23 mouse cellular contexts compared by ENCODE assay signal in the genomic region with DNA sequence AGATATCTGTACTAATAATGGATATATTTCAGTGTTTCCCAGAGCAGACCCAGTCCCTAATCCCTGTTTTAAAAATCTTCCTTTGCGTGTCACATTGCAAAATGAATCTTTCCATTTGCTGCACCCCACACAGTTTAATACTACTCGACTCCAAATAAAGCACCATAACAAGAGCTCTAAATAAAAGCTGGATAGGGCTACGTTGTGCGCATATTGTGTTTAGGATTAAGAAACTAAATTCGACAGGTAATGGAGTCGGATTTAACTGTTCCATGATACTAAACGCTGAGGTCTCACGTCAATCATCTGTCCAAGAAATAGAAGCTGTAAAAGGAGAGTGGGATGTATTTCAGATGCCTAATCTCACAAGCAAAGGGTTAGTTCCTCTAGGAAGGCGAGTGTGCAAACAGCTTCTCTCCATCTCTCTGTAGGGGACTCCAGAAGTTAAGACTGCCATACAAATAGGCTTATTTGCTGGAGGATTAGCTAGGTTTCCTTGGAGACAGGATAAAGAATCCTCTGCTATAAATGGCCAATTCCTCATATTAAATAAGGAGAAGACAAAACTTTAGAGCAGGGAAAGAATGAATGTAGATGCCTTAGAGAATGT.
DNase-seq lines count a peak whose midpoint lies in the region; ATAC-seq and TF ChIP-seq lines count a peak whose summit lies in the region.
"Had no signal": no experiment of that assay in that cellular context is flagged by ENCODE, and none has a peak within 500 bp of the region (broad histone marks: within the 10 kb centered on the region; RNA-seq: fewer than 3 reads in every experiment).

No protein-coding gene starts in this region.

- no peak for TF ChIP-seq CTCF in forebrain, postnatal 0 days (IDR thresholded peaks at IDR 0.05; ENCODE audit: low read depth)

- no peaks in the 10 kb centered on the region for H3K9me3 ChIP-seq in forebrain, postnatal 0 days (ENCODE audit: low read length)
- no peaks in the 10 kb centered on the region for H3K9me3 ChIP-seq in forebrain, embryonic 13.5 days (replicated peaks)
- no peaks in the 10 kb centered on the region for H3K9me3 ChIP-seq in midbrain, embryonic 11.5 days (ENCODE audit: control insufficient read depth, low read length)
- H3K9me3 ChIP-seq in midbrain, embryonic 15.5 days: no peaks in the 10 kb centered on the region
- H3K9me3 ChIP-seq: forebrain, embryonic 12.5 days; G1E; hindbrain, embryonic 12.5 days had no signal

- no peak overlapping the region for H3K4me3 ChIP-seq in forebrain, postnatal 0 days (ENCODE audit: low read depth, low read length)
- H3K4me3 ChIP-seq in forebrain, embryonic 13.5 days: no peak overlapping the region
- H3K4me3 ChIP-seq in midbrain, embryonic 11.5 days (ENCODE audit: low read depth, low read length): no peak overlapping the region
- H3K4me3 ChIP-seq in midbrain, embryonic 15.5 days: no peak overlapping the region
- H3K4me3 ChIP-seq: forebrain, embryonic 12.5 days; gastrocnemius, adult 2 months; hindbrain, embryonic 12.5 days had no signal

- no peaks in the 10 kb centered on the region for H3K36me3 ChIP-seq in forebrain, postnatal 0 days (ENCODE audit: insufficient read depth)
- H3K36me3 ChIP-seq in forebrain, embryonic 13.5 days (ENCODE audit: poor library complexity, severe bottlenecking): no peaks in the 10 kb centered on the region
- no peaks in the 10 kb centered on the region for H3K36me3 ChIP-seq in midbrain, embryonic 11.5 days (ENCODE audit: control insufficient read depth, insufficient read depth, low read length)
- no peaks in the 10 kb centered on the region for H3K36me3 ChIP-seq in midbrain, embryonic 15.5 days (replicated peaks)
- H3K36me3 ChIP-seq: forebrain, embryonic 12.5 days; G1E; hindbrain, embryonic 12.5 days had no signal

- H3K9ac ChIP-seq in forebrain, postnatal 0 days: no peak overlapping the region
- H3K9ac ChIP-seq in forebrain, embryonic 13.5 days: no peak overlapping the region
- no peak overlapping the region for H3K9ac ChIP-seq in midbrain, embryonic 11.5 days (ENCODE audit: low read length)
- H3K9ac ChIP-seq in midbrain, embryonic 15.5 days: no peak overlapping the region
- H3K9ac ChIP-seq: forebrain, embryonic 12.5 days; hindbrain, embryonic 12.5 days had no signal

- no peaks in the 10 kb centered on the region for H3K4me1 ChIP-seq in forebrain, postnatal 0 days (ENCODE audit: insufficient read depth)
- peaks cover 6% of the 10 kb centered on the region; the same call in 1 of the 2 replicates for H3K4me1 ChIP-seq in forebrain, embryonic 13.5 days
- H3K4me1 ChIP-seq in midbrain, embryonic 11.5 days (ENCODE audit: control insufficient read depth, insufficient read depth, low read length): no peaks in the 10 kb centered on the region; the same call in 1 of the 2 replicates
- H3K4me1 ChIP-seq in midbrain, embryonic 15.5 days: peaks cover 4% of the 10 kb centered on the region; the same call in 1 of the 2 replicates
- H3K4me1 ChIP-seq: hindbrain, embryonic 12.5 days had no signal

- 12% methylated on average over 9 of the region's 9 CpGs for WGBS in forebrain, postnatal 0 days
- WGBS in forebrain, embryonic 13.5 days: 14% methylated on average over 9 of the region's 9 CpGs
- WGBS in midbrain, embryonic 11.5 days: 14% methylated on average over 9 of the region's 9 CpGs
- WGBS in midbrain, embryonic 15.5 days: 14% methylated on average over 9 of the region's 9 CpGs

- H3K27ac ChIP-seq in forebrain, postnatal 0 days (ENCODE audit: low read depth, low read length): no peak overlapping the region
- no peak overlapping the region for H3K27ac ChIP-seq in forebrain, embryonic 13.5 days
- no peak overlapping the region; the same call in 1 of the 2 replicates for H3K27ac ChIP-seq in midbrain, embryonic 11.5 days (ENCODE audit: low read depth, low read length)
- H3K27ac ChIP-seq in midbrain, embryonic 15.5 days: no peak overlapping the region
- H3K27ac ChIP-seq: forebrain, embryonic 12.5 days; gastrocnemius, adult 2 months; hindbrain, embryonic 12.5 days had no signal

- H3K4me2 ChIP-seq in forebrain, postnatal 0 days (ENCODE audit: low read depth): no peak overlapping the region
- H3K4me2 ChIP-seq in forebrain, embryonic 13.5 days: no peak overlapping the region
- H3K4me2 ChIP-seq in midbrain, embryonic 11.5 days: no peak overlapping the region
- H3K4me2 ChIP-seq in midbrain, embryonic 15.5 days: no peak overlapping the region
- H3K4me2 ChIP-seq: forebrain, embryonic 12.5 days; hindbrain, embryonic 12.5 days had no signal

- H3K27me3 ChIP-seq in forebrain, postnatal 0 days (ENCODE audit: insufficient read depth, low read length): no peaks in the 10 kb centered on the region
- H3K27me3 ChIP-seq in forebrain, embryonic 13.5 days: no peaks in the 10 kb centered on the region
- no peaks in the 10 kb centered on the region; the same call in 1 of the 2 replicates for H3K27me3 ChIP-seq in midbrain, embryonic 11.5 days (ENCODE audit: control insufficient read depth, insufficient read depth, low read length)
- peaks cover 5% of the 10 kb centered on the region; the same call in 1 of the 2 replicates for H3K27me3 ChIP-seq in midbrain, embryonic 15.5 days (replicated peaks)
- H3K27me3 ChIP-seq: forebrain, embryonic 12.5 days; hindbrain, embryonic 12.5 days had no signal

- no peak for ATAC-seq in forebrain, postnatal 0 days
- ATAC-seq in forebrain, embryonic 13.5 days: no peak
- ATAC-seq in midbrain, embryonic 11.5 days (ENCODE audit: low FRiP score): peak; percentile 93
- peak; percentile 60 for ATAC-seq in midbrain, embryonic 15.5 days (replicated peaks)
- ATAC-seq: CD4-positive, CD25-positive, alpha-beta regulatory T cell, adult 4 months; hindbrain, embryonic 16.5 days had no signal

- peak; percentile 7 for DNase-seq in embryo, embryonic 10.5 days (ENCODE audit: low spot score)
- DNase-seq in embryo, embryonic 10 days (ENCODE audit: low spot score): no peak
- DNase-seq in forebrain, postnatal 0 days: peak; percentile 5
- peak; percentile 91 for DNase-seq in midbrain, embryonic 11.5 days (ENCODE audit: low spot score, missing footprints)
- DNase-seq in kidney, adult 11 months: no peak
- DNase-seq in frontal cortex, postnatal 36 days (ENCODE audit: low spot score in 2 of 2): no peak
- DNase-seq: adrenal gland, adult 8-10 months; adrenal gland, postnatal 36 days; B cell, adult 2 months; cerebellum, adult 11 months; cerebellum, adult 8-10 months; cerebellum, postnatal 14 days; gastrocnemius, adult 2 months; gastrocnemius, postnatal 25 days; heart, postnatal 10 days; heart, postnatal 4 days had no signal

Comparison
In these comparisons a context has a peak if more than half of its experiments do, and no peak if none do; other contexts are left out.
1. DNase-seq: peak in embryo, embryonic 10.5 days (single experiment), forebrain, postnatal 0 days (single experiment) and midbrain, embryonic 11.5 days (single experiment); none in embryo, embryonic 10 days (single experiment), kidney, adult 11 months (single experiment) and frontal cortex, postnatal 36 days (0 of 2).
2. ATAC-seq: peak in midbrain, embryonic 11.5 days (single experiment) and midbrain, embryonic 15.5 days (single experiment); none in forebrain, postnatal 0 days (single experiment) and forebrain, embryonic 13.5 days (single experiment).